Mouse (Mus musculus): ENCODE data around the gene Klk10. TPM values are rescaled to one million over a fixed set of nuclear protein-coding genes. Genes with fewer than 3 reads are reported as not detected.

The Klk10 gene
- total RNA-seq, 2 experiments from 2014 or later: not detected

DNA sequence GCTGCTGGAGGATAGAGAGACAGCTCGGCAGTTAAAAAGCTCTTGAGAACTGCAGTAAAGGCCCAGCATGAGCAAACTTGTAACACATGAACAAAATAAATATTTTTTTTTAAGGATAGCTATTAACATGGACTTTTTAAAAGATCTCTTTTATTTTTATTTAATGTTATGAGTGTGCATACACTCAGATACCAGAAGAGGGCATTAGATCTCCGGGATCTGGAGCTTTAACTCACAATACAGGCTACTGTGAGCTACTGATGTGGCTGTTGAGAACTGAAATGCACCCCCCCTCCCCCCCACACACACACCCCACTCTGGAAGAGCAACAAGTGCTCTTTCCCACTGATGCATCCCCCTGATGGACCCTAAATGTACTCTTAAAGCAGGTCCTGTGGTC lies 8.5 kb downstream of the Klk10 start:
- ATAC-seq (replicated peaks; ENCODE audit: low FRiP score, low TSS enrichment, poor library complexity, severe bottlenecking): no peak

GRCm38 (mm10) chr7:43791591-43791990 lies 10.8 kb downstream of the Klk10 start, which contains the start of gene Klk9:
Klk9 (plus strand) TSS chr7:43791891.
- no peak for ATAC-seq (replicated peaks; ENCODE audit: low FRiP score, low TSS enrichment, poor library complexity, severe bottlenecking)

DNA sequence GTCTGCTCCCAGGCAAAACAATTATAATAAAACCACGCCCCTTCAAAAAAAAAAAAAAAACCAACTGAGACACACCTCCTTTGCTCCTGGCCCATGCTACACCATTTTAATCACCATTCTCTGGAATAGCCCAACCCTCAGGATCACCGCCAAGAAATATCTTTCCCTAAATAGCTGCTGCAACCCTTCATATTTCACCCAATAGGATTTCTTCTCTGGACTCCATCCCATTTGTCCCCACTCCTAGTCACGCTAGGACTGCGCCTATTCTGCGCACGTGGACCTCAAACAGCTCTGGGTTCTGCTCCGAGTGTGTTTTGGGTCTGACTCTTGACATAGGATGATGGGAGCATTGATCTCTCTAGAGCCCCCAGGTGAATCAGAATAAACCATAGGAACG lies 15.5 kb downstream of the Klk10 start:
- no peak for ATAC-seq (replicated peaks; ENCODE audit: low FRiP score, low TSS enrichment, poor library complexity, severe bottlenecking)

DNA sequence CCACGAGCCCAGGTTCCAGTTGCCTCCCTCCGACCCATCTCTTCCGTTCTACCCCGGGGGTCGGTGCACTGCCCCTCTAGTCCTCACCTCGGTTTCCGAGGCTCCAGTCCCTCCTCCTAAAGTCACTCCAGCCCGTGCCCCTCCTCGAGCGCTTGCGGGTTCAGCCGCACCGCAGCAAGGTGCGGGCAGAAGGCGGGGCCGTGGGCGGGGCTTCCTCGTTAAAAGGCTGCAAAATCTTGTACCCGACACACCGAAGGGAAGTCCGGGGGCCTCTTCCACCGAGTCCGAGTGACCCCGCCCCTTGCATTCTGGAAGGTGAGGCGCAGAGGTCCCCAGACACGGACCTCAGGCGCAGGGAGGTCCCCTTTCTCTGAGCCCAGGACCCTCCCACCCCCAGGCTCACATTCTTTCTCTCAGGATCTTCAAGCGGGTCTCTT lies 16.5 kb downstream of the Klk10 start, which contains the start of gene Klk8:
Gene Klk8 (plus strand): TSS at position 245 of the 437 bp plus-strand sequence.
- ATAC-seq (replicated peaks; ENCODE audit: low FRiP score, low TSS enrichment, poor library complexity, severe bottlenecking): no peak

DNA sequence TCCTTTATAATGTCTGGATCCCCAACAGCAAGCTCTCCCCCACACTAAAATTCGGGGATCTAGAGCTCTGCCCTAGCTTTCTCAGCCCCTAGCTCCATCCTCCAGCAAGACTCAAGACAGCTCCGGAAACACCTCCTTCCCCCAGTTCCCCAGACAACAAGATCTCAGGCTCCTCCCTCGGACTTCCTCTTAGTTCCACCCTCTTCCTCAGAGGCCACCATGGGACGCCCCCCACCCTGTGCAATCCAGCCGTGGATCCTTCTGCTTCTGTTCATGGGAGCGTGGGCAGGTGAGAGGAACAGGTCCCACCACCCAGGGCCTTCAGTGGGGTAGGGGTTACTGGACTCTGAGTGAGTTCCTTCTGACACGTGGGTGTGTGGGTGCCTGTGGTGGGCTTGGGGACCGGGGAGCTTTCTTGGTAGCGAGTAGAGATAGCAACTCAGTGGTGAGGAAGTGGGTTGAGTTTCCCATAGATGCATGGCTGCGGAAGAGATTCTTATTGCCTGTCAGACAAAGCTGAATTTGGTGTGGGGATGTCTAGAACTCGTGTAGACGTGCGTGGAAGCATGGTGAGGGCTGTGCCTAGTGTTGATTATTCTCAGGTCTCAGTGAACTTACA lies 17.1 kb downstream of the Klk10 start:
- no peak for ATAC-seq (replicated peaks; ENCODE audit: low FRiP score, low TSS enrichment, poor library complexity, severe bottlenecking)

DNA sequence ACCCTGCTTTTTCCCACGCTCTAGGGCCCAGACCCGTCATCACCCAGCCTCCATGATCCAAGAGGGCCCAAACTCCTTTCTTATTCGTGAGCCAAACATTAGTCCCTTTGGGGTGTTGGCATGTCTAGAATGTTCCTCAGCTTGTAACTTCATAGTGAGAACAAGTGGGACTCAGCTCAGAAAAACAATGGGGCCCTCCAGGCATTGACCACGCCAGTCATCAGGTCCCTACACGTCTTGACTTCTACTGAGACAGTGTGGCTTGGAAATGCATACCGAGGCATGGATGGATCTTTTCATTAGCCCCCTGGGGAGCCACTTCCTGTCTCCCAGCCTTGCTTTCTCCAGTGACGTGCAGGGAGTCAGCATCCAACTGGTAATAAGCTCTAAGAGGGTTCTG lies 19.0 kb downstream of the Klk10 start:
- ATAC-seq (replicated peaks; ENCODE audit: low FRiP score, low TSS enrichment, poor library complexity, severe bottlenecking): no peak

- ATAC-seq (replicated peaks; ENCODE audit: low FRiP score, low TSS enrichment, poor library complexity, severe bottlenecking): no peak
These were observed 30.2 kb downstream of the Klk10 start, which contains the start of gene Klk7 for GRCm38 (mm10) chr7:43810994-43811393. Klk7 (plus strand) TSS chr7:43811294.

- no peak for ATAC-seq (replicated peaks; ENCODE audit: low FRiP score, low TSS enrichment, poor library complexity, severe bottlenecking)
These were observed 34.4 kb downstream of the Klk10 start for GRCm38 (mm10) chr7:43815211-43815610.

DNA sequence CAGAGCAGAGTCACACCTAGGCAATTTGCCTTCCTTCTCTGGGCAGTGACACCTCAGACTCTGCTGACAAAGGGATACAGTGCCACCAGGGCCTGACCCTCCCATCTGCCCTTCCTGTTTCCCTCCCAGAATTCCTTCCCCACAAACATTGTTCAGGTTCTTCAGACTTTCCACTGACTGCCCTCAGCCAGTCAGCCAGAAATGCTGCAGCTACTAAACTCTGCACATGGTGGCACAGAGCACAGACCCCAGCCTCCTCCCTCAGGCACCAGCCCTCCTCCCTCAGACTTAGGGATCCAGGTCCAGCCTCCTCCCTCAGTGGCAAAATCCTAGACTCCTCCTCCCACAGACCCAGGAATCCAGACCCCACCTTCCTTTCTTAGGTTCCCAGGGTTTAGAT lies 35.9 kb downstream of the Klk10 start:
- no peak for ATAC-seq (replicated peaks; ENCODE audit: low FRiP score, low TSS enrichment, poor library complexity, severe bottlenecking)

- ATAC-seq (replicated peaks; ENCODE audit: low FRiP score, low TSS enrichment, poor library complexity, severe bottlenecking): no peak
These were observed 40.7 kb downstream of the Klk10 start for GRCm38 (mm10) chr7:43821581-43821980.

- ATAC-seq (replicated peaks; ENCODE audit: low FRiP score, low TSS enrichment, poor library complexity, severe bottlenecking): no peak
These were observed 43.4 kb downstream of the Klk10 start, which contains the start of gene Klk6 for GRCm38 (mm10) chr7:43824199-43824598. Klk6 (plus strand) TSS chr7:43824499.

DNA sequence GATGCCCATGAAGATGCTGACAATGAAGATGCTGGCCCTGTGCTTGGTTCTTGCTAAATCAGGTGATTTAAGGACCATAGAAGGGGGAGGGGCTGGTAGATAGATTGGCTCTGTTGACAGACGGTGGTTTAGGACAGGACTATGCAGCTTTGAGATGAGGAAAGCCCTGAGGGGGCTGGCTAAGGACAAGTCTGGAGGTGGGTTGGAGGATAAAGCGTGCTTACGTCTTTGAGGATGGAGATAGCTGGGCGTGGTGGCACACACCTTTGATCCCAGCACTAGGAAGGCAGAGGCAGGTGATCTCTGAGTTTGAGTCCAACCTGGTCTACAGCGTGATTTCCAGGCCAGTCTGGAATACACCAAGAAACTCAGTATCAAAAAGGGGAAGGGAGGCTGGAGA lies 45.2 kb downstream of the Klk10 start:
- ATAC-seq (replicated peaks; ENCODE audit: low FRiP score, low TSS enrichment, poor library complexity, severe bottlenecking): no peak

DNA sequence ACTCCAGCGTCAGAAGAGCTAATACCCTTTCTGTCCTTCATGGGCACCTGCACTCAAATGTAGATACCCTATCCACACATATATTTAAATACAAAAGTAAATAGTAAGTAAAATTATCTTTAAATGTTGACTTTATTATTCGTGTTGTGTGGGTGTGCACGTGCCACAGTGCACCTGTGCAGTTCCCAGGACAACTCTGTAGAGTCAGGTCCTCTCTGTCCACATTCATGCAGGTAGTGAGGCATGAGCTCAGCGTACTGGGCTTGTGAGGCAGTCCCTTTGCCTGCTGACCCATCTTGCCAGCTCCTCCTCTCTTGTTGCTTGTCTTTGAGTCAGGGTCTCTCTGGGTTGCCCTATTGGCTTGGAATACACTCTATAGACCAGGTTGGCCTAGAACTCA lies 46.9 kb downstream of the Klk10 start:
- no peak for ATAC-seq (replicated peaks; ENCODE audit: low FRiP score, low TSS enrichment, poor library complexity, severe bottlenecking)

GRCm38 (mm10) chr7:43829006-43829405 lies 48.2 kb downstream of the Klk10 start:
- ATAC-seq (replicated peaks; ENCODE audit: low FRiP score, low TSS enrichment, poor library complexity, severe bottlenecking): no peak

Other genes starting within 250 kb of the Klk10 start
- 1.9 and 3.5 TPM in 2 replicates for gene Cd33, start 236.6 kb upstream of the Klk10 start, total RNA-seq (2014; fragmentation: Nextera tagmentation)
- 0.19 and 0.42 TPM in 2 replicates for gene Cd33, start 236.6 kb upstream of the Klk10 start, total RNA-seq (2017)
- gene Zfp658, start 218.8 kb upstream of the Klk10 start, total RNA-seq (2014; fragmentation: Nextera tagmentation): 1.0 and 1.2 TPM in 2 replicates
- 0.09 and 0.11 TPM in 2 replicates for gene Zfp658, start 218.8 kb upstream of the Klk10 start, total RNA-seq (2017)
- gene Zfp719, start 201.4 kb upstream of the Klk10 start, total RNA-seq (2014; fragmentation: Nextera tagmentation): 5.0 and 5.5 TPM in 2 replicates
- 4.2 and 4.5 TPM in 2 replicates for gene Zfp719, start 201.4 kb upstream of the Klk10 start, total RNA-seq (2017)
- gene Zfp819, start 173.9 kb upstream of the Klk10 start, total RNA-seq (2014; fragmentation: Nextera tagmentation): not detected in 2 replicates
- not detected in 2 replicates for gene Zfp819, start 173.9 kb upstream of the Klk10 start, total RNA-seq (2017)
- gene Ceacam18, start 146.3 kb upstream of the Klk10 start, total RNA-seq (2014; fragmentation: Nextera tagmentation): not detected in 2 replicates
- not detected in 2 replicates for gene Ceacam18, start 146.3 kb upstream of the Klk10 start, total RNA-seq (2017)
- 0.84 TPM in 1 of 2 replicates, not detected in the other for gene Siglece, start 120.9 kb upstream of the Klk10 start, total RNA-seq (2014; fragmentation: Nextera tagmentation)
- gene Siglece, start 120.9 kb upstream of the Klk10 start, total RNA-seq (2017): 2.2 TPM in 1 of 2 replicates, not detected in the other
- gene Ctu1, start 109.0 kb upstream of the Klk10 start, total RNA-seq (2014; fragmentation: Nextera tagmentation): 8.6 and 13.2 TPM in 2 replicates
- gene Ctu1, start 109.0 kb upstream of the Klk10 start, total RNA-seq (2017): 5.3 and 8.8 TPM in 2 replicates
- not detected in 2 replicates for gene Klk14, start 90.6 kb upstream of the Klk10 start, total RNA-seq (2014; fragmentation: Nextera tagmentation)
- gene Klk14, start 90.6 kb upstream of the Klk10 start, total RNA-seq (2017): not detected in 2 replicates
- not detected in 2 replicates for gene Klk13, start 68.5 kb upstream of the Klk10 start, total RNA-seq (2014; fragmentation: Nextera tagmentation)
- not detected in 2 replicates for gene Klk13, start 68.5 kb upstream of the Klk10 start, total RNA-seq (2017)
- not detected in 2 replicates for gene Klk12, start 12.1 kb upstream of the Klk10 start, total RNA-seq (2014; fragmentation: Nextera tagmentation)
- not detected in 2 replicates for gene Klk12, start 12.1 kb upstream of the Klk10 start, total RNA-seq (2017)
- gene Klk11, start 6.4 kb upstream of the Klk10 start, total RNA-seq (2014; fragmentation: Nextera tagmentation): not detected in 2 replicates
- gene Klk11, start 6.4 kb upstream of the Klk10 start, total RNA-seq (2017): not detected in 2 replicates
- not detected in 2 replicates for gene Klk9, start 10.9 kb downstream of the Klk10 start, total RNA-seq (2014; fragmentation: Nextera tagmentation)
- not detected in 2 replicates for gene Klk9, start 10.9 kb downstream of the Klk10 start, total RNA-seq (2017)
- 4.7 and 9.3 TPM in 2 replicates for gene Klk8, start 16.5 kb downstream of the Klk10 start, total RNA-seq (2014; fragmentation: Nextera tagmentation)
- gene Klk8, start 16.5 kb downstream of the Klk10 start, total RNA-seq (2017): 2.4 and 6.9 TPM in 2 replicates
- gene Klk7, start 30.3 kb downstream of the Klk10 start, total RNA-seq (2014; fragmentation: Nextera tagmentation): not detected in 2 replicates
- not detected in 2 replicates for gene Klk7, start 30.3 kb downstream of the Klk10 start, total RNA-seq (2017)
- gene Klk6, start 43.5 kb downstream of the Klk10 start, total RNA-seq (2014; fragmentation: Nextera tagmentation): not detected in 2 replicates
- gene Klk6, start 43.5 kb downstream of the Klk10 start, total RNA-seq (2017): not detected in 2 replicates
- gene Klk5, start 60.9 kb downstream of the Klk10 start, total RNA-seq (2014; fragmentation: Nextera tagmentation): not detected in 2 replicates
- gene Klk5, start 60.9 kb downstream of the Klk10 start, total RNA-seq (2017): not detected in 2 replicates
- gene Klk4, start 100.1 kb downstream of the Klk10 start, total RNA-seq (2014; fragmentation: Nextera tagmentation): not detected in 2 replicates
- not detected in 2 replicates for gene Klk4, start 100.1 kb downstream of the Klk10 start, total RNA-seq (2017)
- not detected in 2 replicates for gene Klk15, start 152.7 kb downstream of the Klk10 start, total RNA-seq (2014; fragmentation: Nextera tagmentation)
- gene Klk15, start 152.7 kb downstream of the Klk10 start, total RNA-seq (2017): not detected in 2 replicates
- gene Klk1b8, start 169.6 kb downstream of the Klk10 start, total RNA-seq (2014; fragmentation: Nextera tagmentation): not detected in 2 replicates
- not detected in 2 replicates for gene Klk1b8, start 169.6 kb downstream of the Klk10 start, total RNA-seq (2017)
- not detected in 2 replicates for gene Klk1b1, start 185.7 kb downstream of the Klk10 start, total RNA-seq (2014; fragmentation: Nextera tagmentation)
- gene Klk1b1, start 185.7 kb downstream of the Klk10 start, total RNA-seq (2017): not detected in 2 replicates
- not detected in 2 replicates for gene Klk1b9, start 195.0 kb downstream of the Klk10 start, total RNA-seq (2014; fragmentation: Nextera tagmentation)
- gene Klk1b9, start 195.0 kb downstream of the Klk10 start, total RNA-seq (2017): not detected in 2 replicates
- gene Klk1b11, start 214.8 kb downstream of the Klk10 start, total RNA-seq (2014; fragmentation: Nextera tagmentation): not detected in 2 replicates
- not detected in 2 replicates for gene Klk1b11, start 214.8 kb downstream of the Klk10 start, total RNA-seq (2017)
- not detected in 2 replicates for gene Klk1b26, start 231.1 kb downstream of the Klk10 start, total RNA-seq (2014; fragmentation: Nextera tagmentation)
- not detected in 2 replicates for gene Klk1b26, start 231.1 kb downstream of the Klk10 start, total RNA-seq (2017)